Mouse (Mus musculus): ENCODE data around the gene Tfip11.

The Tfip11 gene

DNA sequence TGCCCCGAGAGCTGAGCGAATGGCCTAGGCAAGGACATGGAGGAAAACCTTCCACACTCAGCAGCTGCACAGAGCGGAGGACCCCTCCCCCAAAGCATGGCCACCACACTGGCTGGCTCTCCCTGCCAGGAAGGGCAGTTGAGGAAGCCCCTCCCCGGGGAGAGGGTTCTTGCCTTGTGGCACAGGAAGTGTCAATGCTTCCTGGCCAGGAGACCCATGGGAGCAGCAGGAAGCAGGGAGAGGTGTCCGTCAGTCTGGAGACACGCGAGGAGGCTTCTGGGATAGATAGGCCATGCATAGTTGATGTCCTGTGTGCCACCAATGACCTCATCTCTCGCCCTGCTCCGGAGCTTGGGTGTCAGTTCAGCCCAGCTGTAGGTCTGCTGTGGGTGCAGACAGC lies 30.2 kb downstream of the Tfip11 start:
- intact Hi-C loops (cut with DNase I), result no loop called here

DNA sequence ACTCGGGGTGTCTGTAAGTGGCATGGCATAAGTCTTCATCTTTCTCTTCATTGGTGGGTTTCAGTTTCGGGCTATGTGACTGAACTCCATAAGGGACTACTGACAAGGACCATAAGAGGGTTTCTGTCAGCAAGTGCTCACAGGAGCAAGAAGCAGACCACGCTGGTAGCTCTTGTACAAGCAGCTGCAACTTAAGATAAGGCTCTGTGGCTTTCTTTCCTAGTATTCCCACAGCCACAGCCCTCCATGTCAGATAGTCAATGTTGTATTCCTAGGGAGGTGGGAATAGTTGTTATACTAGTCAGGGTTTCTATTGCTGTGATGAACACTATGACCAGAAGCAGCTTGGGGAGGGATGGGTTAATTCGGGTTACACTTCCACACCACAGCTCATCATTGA lies 33.4 kb downstream of the Tfip11 start:
- intact Hi-C loops (cut with DNase I), result no loop called here

DNA sequence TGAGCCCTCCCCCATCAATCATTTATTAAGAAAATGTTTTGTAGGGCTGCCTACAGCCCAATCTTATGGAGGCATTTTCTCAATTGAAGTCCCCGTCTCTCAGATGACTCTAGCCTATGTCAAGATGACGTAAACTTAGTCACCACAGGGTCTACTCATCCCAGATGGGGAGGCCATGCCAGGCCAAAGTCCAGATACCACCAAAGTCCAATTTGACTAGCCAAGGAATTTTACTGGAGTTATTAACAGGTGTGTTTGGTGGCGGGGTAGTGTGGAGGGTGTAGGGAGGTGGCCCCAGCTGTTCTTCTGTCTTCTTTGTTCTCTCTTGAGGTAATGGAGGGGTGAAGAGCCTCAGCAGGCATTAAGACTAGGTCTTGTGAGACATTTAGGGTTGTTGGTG lies 33.9 kb downstream of the Tfip11 start:
- intact Hi-C loops (cut with DNase I), result no loop called here

DNA sequence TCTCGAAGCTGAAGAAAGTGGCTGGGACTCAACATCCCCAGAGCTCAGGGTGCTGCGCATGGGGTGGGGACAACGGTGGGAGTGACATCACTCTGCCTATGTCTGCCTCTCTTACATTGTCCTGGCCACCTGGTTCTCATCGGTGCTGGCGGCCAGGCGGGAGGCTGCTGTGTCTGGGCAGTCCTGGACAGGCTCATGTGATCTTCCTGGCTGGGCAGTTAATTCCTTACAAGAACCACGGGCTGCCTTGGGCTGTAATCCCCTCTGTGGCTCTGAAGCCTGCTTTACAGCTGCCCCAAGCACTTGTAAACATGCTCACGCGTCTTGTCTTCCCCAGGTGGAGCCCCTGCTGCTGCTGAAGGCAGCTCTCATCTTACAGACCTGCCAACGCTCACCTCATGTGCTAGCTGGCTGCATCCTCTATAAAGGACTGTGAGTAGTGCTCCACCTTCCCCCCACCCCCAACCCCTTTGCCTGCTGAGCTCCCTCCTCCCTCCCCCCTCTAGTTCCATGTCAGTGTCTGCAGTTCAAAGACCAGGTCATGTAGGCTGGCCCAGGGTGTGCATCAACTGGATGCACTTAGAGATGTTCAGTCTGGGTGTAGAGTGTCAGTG lies 38.1 kb downstream of the Tfip11 start:
- intact Hi-C loops (cut with DNase I), result no loop called here

DNA sequence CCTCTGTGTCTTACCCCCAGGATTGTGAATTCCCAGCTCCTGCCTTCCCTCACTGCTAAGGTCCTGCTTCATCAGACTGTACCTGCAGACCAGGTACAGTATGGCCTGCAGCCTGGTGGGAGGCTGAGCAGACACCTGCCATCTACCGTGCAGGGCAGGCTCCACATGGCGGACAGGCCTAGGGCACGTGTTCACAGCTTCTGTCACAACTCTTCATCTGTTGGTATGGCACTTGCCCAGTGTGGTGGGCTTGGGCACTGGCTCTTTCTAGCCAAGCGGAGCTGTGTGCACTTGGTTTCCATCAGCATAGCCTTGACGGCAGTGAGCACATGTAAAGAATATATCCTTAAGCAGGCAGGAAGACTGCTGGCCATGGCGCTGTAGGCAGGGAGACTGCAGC lies 40.7 kb downstream of the Tfip11 start:
- intact Hi-C loops (cut with DNase I), result loop anchor here (5.0 kb wide), 1 partner anchor 60 kb away; no protein-coding TSS in a partner anchor

DNA sequence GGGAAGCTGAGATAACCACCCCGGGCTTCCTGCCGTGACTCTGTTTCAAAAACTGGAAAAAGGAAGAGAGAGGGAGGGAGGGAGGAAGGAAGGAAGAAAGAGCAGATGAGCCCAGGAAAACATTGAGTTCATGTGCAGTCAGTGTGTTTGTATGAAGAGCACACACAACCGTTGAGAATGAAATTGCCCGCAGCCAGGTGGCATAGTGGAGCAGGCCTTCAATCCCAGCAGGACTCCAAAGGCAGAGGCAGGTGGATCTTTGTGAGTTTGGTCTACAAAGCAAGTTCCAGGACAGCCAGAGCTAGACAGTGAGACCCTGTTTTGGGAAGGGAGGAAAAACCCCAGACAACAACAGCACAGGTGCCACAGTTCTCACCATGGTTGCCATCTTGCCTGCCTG lies 41.2 kb downstream of the Tfip11 start:
- intact Hi-C loops (cut with DNase I), result loop anchor here (5.0 kb wide), 1 partner anchor 60 kb away; no protein-coding TSS in a partner anchor

DNA sequence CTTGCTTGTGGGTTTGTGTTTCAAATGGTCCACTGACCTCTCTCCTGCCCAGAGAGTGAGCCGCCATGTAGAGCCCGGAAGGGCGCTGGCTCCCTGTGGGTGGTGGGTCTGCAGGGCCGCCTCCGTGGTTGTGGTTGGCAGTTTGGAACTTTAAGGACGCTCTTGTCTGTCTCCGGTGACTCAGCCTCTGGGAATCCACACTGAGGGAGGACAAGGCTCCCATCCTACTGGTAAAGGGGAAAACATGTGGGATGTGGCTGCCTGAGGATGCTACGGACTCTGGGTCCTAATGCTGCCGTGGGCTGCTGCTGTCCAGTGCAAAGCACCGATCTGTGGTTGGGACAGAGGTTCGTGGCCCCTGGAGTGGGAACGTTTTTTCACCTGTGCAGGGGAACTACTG lies 41.8 kb downstream of the Tfip11 start:
- intact Hi-C loops (cut with DNase I), result loop anchor here (5.0 kb wide), 1 partner anchor 59 kb away; no protein-coding TSS in a partner anchor

DNA sequence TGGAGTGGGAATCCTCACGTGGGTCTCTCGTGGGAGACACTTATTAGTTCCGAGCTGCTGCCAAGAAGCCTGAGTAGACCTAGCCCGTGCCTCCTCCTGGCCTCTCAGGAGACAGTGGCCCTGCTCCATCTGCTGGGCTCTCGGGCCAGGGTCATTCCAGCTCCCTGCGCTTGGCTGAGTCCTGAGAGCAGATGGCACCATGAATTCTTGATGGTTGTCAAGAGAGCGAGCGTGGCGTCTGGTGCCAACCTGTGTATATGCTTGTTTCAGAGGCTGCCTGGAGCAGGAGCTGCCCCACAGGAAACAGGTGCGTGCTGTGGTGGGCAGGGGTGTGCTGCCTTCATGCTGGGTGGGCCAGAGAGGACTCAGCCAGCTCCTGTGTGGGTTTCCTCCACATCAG lies 42.5 kb downstream of the Tfip11 start:
- intact Hi-C loops (cut with DNase I), result loop anchor here (5.0 kb wide), 1 partner anchor 59 kb away; no protein-coding TSS in a partner anchor

DNA sequence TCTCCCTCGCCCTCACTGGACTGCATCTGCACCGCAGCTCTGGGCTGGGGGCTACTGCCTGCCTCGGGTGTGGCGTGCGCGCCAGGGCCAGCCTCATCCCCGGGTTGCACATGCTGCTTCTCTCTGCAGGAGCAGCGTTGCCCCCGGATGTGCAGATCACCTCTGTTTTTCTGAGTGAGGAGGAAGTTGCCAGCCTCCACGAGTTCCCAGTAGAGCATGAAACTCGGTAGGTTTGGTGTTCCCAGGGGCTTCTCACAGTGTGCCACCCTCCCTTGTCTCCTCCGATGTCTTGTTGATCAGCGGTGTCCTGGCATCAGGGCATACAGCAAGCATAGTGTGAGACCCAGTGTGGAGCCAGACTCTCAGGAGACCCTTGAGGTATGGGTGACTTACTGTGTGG lies 43.2 kb downstream of the Tfip11 start:
- intact Hi-C loops (cut with DNase I), result loop anchor here (5.0 kb wide), 1 partner anchor 58 kb away; no protein-coding TSS in a partner anchor

DNA sequence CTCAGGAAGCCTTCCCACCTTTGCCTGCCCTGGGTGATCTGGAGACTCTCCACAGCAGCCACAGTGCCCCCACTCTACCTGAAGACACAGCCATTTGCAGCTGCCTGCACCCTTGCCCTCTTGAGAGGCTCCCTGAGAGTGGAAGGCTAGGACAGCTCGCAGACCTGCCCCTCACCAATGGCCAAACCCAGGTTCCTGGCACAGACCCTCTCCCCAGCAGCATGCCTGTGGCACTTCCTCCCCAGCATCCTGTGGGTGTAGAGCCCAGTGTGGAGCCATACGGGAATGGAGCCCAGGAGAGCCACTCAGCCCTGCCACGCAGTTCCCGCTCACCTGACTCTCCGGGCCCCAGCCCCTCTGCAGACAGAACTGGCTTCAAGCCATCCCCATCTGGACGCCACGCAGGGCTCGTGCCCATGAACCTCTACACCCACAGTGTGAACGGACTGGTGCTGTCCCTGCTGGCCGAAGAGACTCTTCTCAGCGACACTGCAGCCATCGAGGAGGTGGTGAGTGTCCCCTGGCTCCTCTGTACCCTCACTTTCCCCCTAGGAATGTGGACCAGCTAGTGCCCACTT lies 44.2 kb downstream of the Tfip11 start:
- intact Hi-C loops (cut with DNase I), result no loop called here

DNA sequence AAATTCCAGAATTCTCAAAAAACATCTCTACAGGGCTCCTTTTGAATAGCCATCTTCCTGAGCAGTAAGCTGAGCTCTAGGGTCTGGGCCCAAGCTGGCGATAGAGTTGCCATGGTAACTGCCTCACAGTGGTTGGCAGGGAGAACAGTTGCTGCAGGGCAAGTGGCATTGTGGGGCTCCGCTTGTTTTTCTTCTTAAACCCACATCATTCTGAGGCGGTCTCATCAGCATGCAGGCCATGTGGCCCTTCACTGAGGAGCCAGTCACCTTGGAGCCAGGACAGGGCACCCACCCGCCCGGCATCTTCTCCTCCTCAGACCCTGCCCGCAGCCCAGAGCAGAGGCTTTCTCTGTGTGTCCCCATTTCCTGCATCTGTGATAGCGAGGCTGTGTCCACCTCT lies 45.8 kb downstream of the Tfip11 start:
- intact Hi-C loops (cut with DNase I), result no loop called here

DNA sequence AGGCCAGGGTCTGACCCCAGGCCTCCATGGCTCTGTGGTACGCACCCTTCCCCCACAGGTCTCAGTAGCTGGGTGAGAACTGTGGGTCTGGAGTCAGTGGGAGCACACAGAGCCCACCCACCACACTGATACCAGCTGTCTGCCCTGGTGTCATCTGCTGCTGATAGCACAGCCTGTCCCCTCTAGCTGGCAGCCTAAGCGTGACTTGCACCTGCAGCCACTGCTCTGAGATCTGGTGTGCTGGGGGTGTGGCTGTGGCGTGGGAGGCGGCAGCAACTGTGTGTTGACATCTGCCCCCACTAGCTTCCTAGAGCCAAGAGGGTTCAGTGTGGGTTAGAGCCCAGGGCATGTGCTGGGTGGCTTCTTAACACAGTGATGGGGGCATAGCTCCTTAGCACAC lies 50.0 kb downstream of the Tfip11 start:
- intact Hi-C loops (cut with DNase I), result no loop called here

DNA sequence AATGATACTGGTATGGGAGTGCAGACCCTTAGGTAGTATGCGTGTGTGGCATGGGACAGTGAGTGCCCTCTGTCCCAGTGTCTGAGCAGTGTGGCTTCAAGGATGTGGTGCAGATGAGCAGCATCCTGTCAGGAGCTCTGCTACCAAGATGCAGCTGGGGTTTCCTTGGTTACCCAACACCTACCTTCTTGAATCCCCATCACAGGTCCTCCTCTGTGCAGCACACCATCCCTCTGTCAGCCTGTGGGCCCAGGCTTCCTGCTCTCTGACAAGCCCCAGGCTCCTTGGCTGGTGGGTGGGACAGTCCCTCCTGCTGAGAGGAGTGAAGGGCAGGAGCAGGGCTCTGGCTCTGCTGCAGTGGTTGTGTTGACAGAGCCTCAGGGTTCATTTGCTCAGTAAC lies 51.2 kb downstream of the Tfip11 start:
- intact Hi-C loops (cut with DNase I), result no loop called here

DNA sequence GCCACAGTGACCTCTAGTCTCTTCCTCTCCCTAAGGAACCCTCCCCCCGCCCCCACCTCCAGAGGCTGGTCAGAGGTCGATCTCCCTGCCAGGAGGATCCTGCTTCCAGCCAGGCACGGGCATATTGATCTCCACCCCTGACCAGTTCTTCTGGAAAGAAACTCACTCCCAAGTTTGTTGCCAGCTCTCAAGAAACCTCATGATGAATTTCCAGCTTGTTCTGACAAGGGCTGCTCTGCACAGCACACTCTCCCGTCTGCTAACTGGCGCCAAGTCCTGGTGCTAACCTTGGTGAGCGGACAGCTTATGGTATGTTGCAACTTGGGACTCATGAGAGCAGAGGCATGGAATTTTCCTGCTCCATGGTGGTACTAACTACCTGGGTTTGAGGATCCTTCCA lies 52.6 kb downstream of the Tfip11 start:
- intact Hi-C loops (cut with DNase I), result no loop called here

DNA sequence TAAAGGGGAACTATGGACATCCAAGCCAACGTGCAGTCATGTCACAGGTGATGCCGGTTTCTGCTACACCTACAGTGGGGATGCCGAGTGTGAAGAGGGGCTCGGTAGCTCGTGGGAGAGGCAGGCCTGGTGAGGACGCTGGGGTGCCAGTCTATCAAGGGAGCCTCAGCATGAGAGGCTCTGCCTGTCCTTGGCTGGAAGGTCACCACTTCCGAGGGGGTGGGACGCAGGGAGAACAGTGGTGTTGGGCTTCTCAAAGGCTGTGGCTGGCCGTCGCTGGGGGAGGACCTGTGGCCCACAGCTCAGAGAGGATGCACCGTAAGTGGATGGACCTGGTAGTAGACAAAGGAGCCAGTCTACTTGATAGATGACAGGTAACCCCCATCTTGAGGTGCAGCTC lies 55.0 kb downstream of the Tfip11 start:
- intact Hi-C loops (cut with DNase I), result no loop called here

DNA sequence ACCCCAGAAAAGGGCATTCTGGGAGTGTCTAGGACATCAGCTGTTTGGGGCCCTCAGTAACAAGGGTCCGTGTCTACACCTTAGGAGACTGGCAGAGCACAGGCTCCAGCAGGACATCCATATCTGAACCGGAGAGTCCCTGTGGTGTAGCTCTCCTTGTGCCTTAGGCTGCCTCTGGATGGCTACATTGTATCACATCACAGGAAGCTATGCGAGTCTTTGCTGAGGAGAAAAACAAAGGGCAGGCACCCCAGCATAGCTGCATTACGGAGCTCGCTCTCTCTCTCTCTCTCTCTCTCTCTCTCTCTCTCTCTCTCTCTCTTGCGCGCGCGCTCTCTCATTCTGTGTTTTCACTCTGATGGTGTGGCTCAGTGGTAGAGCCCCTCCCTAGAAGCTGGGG lies 55.9 kb downstream of the Tfip11 start:
- intact Hi-C loops (cut with DNase I), result no loop called here

DNA sequence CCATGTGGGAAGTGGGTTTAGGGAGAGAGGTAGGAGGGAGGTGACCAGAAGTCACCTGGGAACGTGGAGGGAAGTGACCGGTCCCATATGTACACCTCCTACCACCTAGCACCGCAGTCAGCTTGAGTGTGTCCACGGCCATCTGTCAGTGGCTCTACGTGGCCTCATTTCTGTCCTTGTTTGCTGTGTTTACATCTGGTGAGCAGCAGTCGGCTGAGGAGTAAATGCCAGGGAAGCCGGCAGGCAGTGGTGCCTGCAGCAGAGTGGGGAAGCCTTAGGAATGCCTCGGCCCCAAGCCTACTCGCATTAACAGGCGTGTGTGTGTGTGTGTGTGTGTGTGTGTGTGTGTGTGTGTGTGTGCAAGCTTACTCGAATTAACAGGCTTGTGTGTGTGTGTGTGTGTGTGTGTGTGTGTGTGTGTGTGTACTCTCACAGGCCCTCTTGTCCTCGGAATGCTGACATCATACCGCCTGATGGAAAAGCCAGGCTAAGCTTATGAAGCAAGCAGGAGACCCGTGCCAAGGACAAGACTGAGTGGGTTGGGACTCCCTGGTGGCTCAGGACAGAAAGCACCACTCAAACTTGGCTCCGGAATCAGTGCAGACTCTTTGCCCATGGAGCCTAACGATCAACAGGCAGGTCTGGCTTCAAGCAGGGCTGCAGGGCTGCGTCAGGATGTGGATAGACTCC lies 56.6 kb downstream of the Tfip11 start:
- intact Hi-C loops (cut with DNase I), result no loop called here

DNA sequence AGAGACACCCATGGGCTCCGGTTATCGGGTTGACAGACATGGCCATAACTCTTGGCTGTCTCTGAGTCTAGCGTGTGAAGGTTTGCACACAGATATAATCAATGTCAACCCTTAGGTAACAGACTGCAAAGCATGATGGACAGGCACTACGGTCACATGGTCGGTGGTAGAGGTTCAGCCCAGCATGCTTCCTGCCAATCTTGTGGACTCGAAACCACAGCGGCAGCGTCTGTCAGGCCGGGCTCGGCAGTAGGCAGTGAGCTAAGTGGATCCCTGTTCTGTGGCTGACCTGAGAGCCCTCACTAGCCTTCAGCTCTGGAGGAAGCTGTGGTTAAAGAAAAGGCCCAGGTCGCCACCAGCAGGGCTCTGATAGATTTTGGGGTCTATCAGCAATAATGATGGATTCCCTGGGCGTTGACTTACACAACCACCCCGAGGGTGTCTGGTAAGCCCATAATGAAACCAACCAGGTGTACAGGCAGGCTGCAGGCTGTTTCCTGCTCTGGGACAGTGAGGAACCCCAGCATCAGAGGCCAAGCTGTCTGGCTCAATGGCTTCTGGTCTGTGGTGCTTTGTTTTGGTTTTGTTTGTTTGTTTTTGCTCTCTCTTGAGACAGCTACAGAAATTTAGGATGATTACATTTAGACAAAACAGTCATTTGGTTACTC lies 58.8 kb downstream of the Tfip11 start:
- intact Hi-C loops (cut with DNase I), result loop anchor here (5.0 kb wide), 1 partner anchor 37 kb away; no protein-coding TSS in a partner anchor

DNA sequence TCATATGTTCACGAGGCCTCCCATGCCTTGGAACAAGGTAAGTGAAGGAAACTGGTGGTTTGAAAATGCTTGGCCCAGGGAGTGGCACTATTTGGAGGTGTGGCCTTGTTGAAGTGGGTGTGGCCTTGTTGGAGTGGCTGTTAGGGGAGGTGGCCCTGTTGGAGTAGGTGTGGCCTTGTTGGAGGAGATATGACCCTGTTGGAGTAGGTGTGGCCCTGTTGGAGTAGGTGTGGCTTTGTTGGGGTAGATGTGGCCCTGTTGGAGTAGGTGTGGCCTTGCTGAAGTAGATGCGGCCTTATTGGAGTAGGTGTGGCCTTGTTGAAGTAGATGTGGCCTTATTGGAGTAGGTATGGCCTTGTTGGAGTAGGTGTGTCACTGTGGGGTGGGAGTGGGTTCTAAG lies 59.8 kb downstream of the Tfip11 start:
- intact Hi-C loops (cut with DNase I), result loop anchor here (5.0 kb wide), 1 partner anchor 36 kb away; no protein-coding TSS in a partner anchor
